Mouse (Mus musculus) CD4-positive helper T cell, adult 2 months (primary cell): ENCODE measurements around the gene Rab7.

Experiments used
- DNase-seq: peaks from one replicate; pipeline ENCODE4 v3.0.0-alpha.2; 2012; ENCODE audit warnings: low read depth, missing footprints, low spot score

Rab7 gene

DNA sequence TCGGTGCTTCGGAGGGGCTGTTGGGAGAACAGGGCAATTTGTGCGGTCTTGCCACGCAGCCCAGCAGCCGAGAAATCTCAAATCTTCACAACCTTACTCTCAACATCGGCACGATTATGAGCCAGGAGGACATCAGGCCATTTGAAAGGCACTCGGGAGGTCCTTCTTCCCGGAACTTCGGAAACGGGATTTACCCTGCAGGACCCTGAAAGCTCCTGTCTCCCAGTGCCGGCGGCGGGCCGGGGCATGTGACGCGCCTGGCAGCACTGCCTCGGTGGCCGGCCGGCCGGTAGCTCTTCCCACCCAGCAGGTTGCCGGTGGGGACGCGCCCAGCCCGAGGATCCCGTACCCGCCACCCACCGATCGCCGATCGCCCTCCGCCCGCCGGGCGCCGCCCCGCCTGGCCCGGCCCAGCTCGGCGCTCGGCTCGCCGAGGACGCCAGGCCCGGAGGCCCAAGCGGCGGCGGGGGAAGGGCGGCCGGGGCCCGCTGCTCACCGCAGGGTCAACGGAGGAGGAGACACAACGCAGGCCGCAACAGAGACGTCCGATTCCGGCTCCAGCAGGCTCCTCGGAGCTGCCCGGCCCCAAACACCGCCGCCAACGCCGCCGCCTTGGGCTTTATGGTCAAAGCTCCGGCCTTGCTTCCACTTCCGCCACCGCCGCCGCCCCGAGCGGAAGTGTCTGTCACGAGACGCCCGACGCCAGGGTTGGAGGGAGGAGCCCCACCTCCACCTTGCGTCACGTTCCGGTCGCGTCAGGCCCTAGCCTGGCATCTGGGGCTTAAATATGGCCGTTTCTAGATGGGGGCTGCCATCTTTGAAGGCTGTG is at the start of gene Rab7:
Gene Rab7, minus strand, starts transcription at position 694 of the 829 bp plus-strand sequence.
- DNase-seq = peak; percentile 96

- no peak for DNase-seq
Observed at GRCm38 (mm10) chr6:88088971-88089370, 43.9 kb upstream of the Rab7 start.

GRCm38 (mm10) chr6:88084278-88085151 is 39.4 kb upstream of the Rab7 start, which contains the start of gene Rpn1:
Gene Rpn1, plus strand, starts transcription at chr6:88084482.
- DNase-seq = peak; percentile 98

DNA sequence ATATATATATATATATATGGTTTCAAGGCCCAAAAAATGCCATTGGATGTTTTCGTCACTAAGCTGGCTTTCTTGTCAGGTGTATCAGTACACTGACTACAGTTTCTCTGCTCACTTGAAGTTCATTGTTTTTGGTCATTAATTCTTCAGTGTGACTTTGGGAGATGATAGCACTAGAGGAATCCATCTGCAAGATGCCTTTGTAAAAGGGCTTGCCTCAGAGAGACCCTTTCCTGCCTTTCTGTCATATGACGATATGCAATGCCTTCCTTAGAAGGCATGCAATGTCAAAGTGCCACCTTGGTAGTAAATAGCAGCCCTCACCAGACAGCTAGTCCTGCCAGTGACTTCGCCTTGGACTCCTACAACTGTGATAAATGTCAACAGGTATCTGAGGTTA is 38.6 kb upstream of the Rab7 start:
- peak; percentile 16 for DNase-seq

GRCm38 (mm10) chr6:88083095-88083494 is 38.0 kb upstream of the Rab7 start:
- no peak for DNase-seq

DNA sequence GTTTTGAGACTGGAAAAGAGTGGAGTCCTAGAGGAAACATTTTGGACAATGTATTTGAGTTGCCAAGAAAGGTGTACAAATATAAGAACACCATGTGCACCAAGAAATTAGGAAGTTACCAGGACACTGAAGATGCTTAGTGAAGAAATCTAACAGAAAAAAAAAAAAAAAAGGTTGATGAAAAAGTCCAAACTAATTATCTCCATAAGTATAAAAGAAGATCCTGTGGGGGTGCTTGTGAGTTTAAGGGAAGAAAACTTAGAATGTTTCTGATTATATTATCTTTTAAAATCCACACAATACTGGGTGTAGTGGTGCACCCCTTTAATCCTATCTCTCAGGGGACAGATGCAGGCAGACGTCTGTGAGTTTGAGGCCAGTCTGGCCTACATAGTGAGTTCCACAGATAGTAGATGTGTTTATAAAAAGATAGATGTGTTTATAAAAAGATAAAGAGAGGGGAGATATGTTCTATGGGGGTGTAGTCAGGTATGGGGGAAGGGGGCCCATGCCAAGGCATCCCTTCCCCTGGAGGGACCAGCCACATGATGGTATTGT is 31.0 kb upstream of the Rab7 start:
- no peak for DNase-seq

DNA sequence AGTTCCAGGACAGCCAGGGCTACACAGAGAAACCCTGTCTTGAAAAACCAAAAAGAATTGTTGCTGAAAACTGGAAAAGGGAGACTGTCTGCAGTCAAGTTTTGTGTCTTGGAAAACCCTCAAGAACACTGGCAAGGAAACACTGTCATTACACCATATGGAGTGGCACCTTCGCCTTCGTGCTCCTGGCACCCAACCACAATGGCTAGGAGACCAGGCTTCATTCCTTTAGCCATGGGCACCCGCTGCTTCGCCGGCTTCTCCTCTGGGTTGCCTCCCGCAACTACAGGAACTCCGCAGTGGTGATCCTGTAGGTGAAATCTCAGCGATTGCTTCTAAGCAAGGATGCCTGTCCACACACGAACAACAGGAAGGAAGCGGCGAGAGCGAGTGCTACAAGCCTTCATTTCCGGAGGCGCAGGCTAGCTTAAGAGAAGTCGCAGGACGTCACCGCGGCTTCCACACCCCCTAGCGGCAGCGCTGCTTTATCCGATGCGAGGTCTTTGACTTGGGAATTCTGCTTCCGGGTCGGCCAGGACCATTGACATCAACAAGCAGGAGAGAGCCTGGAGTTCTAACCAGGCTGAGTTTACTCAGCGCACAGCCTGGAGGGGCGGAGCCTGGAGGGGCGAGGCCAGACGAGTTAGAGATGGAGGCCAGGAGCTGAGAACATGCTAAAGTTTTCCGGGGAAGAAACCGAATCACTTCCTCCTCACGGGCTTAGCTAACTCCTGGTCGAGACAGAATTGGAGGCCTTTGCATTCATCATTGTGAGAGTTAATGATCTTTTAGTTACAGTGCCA is 29.9 kb upstream of the Rab7 start:
- peak; percentile 92 for DNase-seq

DNA sequence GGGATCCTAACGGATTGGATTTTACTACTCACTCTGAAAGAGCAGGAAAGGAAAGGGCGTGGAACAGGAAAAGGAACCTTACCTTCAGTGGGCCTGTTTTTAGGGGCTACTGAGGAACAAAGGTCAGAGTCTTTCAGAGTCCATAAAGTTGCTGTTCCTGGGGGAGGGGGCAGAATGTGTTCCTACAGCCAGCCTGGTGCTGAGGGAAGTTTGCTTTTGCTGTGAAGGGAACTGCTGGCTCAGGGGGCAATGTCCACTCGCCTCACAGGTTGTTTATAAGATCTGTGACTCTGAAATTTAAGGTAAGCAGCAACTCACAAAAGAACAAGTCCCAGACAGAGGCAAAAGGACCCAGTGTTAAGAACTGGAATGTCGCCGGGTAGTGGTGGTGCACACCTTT is 26.1 kb upstream of the Rab7 start:
- no peak for DNase-seq

DNA sequence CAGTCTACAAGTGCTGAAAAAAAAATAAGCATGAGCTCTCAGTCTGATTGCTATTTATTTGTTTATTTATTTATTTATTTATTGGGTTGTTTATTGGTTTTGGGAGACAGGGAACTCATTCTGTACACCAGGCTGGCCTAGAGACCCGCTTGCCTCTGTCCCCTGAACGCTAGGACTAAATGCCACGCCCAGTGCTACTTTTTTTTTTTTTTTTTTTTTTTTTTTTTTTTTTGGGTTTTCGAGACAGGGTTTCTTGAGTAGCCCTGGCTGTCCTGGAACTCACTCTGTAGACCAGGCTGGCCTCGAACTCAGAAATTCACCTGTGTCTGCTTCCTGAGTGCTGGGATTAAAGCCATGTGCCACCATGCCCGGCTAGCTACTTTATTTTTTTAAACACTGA is 25.4 kb upstream of the Rab7 start:
- no peak for DNase-seq

- no peak for DNase-seq
Observed at GRCm38 (mm10) chr6:88068739-88069138, 23.7 kb upstream of the Rab7 start.

- DNase-seq = no peak
Observed at GRCm38 (mm10) chr6:88067722-88068121, 22.7 kb upstream of the Rab7 start.

DNA sequence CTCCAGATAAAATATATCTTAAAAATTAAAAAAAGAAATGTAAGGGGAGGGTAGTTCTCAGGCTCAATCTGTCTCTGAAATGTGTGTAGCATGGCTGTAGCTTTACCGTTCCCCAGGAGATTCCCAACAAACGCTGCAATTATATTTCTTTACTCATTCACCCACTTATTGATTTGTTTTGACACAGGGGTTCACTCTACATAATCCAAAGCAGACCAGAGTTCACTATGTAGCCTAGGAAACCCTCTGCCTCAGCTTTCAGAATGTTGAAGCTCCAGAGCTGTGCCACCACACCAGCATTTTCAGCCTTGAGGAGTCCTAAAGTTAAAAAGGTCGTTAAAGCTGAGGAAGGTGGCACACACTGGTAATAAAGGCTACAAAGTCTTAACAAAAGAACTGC is 20.9 kb upstream of the Rab7 start:
- DNase-seq = no peak

DNA sequence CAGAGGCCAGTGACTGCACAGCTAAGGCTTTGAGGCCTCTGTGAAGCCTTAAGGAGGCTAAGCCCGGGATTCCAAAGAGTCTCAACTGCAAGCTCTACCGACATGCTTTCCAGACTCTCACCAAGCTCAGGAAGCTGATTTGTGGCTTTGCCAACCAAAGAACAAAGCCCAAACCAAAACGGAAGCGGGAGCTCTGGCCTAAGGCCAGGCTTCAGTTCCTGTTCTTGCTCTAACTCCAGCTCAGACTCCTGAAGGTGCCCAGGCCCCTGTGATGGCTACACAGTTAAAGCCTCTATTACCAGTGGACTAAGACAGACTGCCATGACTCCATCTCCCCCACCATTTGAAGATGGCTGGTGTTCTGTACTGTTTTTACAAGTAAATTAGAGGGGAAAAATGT is 20.0 kb upstream of the Rab7 start:
- no peak for DNase-seq

- peak; percentile 19 for DNase-seq
Observed at GRCm38 (mm10) chr6:88064072-88064642, 19.1 kb upstream of the Rab7 start.

DNA sequence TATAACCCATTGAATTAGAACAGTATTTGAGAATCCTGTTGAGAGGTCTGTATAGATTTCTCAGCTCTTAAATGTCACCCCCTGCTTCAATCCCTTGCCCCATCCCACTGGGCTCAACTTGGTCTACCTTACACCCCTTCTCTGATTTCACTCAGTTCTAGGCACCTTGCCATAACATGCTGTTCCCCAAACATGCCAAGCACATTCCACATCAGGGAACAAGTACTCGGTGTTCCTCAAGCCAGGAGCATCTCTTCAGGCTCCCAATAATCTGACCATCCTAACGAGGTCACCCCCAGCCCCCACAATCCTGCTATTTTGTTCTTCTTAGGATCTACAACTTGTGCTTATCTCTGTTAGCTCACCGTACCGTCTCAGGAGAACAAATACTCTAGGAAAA is 17.3 kb upstream of the Rab7 start:
- no peak for DNase-seq

DNA sequence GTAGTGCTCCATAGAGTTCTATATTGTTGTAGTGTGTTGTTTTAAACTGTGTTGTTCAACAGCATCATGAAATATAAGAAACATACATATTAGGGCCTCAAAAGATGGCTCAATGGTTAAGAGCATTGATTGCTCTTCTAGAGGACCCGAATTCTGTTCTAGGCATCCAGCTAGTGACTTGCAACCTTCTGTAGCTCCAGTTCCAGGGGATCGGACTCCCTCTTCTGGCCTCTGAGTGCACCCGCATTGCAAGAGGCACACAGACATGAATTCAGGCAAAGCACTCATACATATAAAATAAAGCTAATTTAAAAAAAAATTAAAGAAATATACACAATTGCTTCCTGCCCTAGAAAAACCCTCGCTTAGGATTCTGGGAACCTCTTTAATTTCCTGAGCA is 16.3 kb upstream of the Rab7 start:
- no peak for DNase-seq

- no peak for DNase-seq
Observed at GRCm38 (mm10) chr6:88060602-88061001, 15.5 kb upstream of the Rab7 start.

GRCm38 (mm10) chr6:88059903-88060302 is 14.8 kb upstream of the Rab7 start:
- DNase-seq = no peak

- no peak for DNase-seq
Observed at GRCm38 (mm10) chr6:88056866-88057265, 11.8 kb upstream of the Rab7 start.

DNA sequence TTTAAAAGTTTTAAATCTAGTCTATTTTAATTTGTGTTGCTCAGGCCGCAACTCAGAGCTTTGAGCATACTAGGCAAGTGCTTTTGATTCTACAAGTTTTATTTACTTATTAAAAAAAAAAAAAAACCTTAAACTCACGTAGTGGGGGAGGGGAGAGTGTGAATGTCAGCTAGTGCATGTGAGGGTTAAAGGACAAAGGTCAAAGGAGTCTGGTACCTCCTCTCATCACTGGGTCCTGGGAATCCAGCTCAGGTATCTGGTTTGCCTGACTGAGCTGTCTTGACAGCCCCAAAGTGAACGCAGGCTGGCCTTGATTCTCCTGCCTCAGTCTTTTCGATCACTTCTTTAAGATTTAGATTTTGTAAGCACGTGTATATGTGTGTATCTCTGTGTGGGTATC is 10.6 kb upstream of the Rab7 start:
- no peak for DNase-seq
